Mouse (Mus musculus): Measurements from ENCODE around the gene Nr1d1. TPM values are rescaled to one million over a fixed set of nuclear protein-coding genes. Genes with fewer than 3 reads are reported as not detected.
A peak's percentile ranks its signal among the peaks of the same experiment; 100 is the strongest.

The Nr1d1 gene
- polyA plus RNA-seq, 1 experiment, result 206 TPM

DNA sequence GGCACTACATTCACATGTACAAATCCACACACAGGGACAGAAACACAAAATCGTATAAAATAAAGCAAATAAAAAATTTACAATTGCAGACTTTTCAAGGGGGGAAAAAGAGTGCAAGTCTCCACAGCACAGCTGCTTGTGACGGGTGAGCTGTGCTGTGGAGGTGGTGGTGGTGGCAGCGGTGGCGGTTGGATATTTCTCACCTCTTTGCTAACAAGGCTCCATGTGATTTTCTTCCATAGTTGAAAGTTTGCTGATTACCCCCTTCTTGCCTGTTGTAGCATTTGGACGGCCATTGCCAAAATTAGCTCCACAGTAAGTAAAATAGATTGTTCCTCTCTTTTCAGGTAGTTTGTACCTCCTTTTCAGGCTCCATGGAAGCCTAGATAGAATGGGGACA is 29.5 kb upstream of the Nr1d1 start, which contains the start of gene Casc3:
Casc3 (plus strand) TSS at position 301 of the 400 bp plus-strand sequence.
- Histone ChIP-seq H3K4me1 (ENCODE audit: control insufficient read depth, insufficient read depth, insufficient read length, low read length) (no peaks in the 10 kb centered on the region), H3K4me3 (ENCODE audit: low read depth, low read length) (no peak within 1 kb of the TSS), H3K27ac (ENCODE audit: insufficient read depth, low read depth, low read length) (no peak within 1 kb of the TSS), H3K27me3 (ENCODE audit: control insufficient read depth, insufficient read depth, low read length) (no peaks in the 10 kb centered on the region), H3K36me3 (ENCODE audit: control insufficient read depth, insufficient read depth, low read length) (peaks cover 59% of the 10 kb centered on the region)
- TF ChIP-seq POLR2A (IDR thresholded peaks at IDR 0.05; ENCODE audit: low read depth, low read length), result no peak
- no peak for TF ChIP-seq CTCF (IDR thresholded peaks at IDR 0.05; ENCODE audit: extremely low read depth, insufficient read length, insufficient replicate concordance, low read depth, low read length)
- 94% methylated on average over 5 of the region's 5 CpGs for WGBS

DNA sequence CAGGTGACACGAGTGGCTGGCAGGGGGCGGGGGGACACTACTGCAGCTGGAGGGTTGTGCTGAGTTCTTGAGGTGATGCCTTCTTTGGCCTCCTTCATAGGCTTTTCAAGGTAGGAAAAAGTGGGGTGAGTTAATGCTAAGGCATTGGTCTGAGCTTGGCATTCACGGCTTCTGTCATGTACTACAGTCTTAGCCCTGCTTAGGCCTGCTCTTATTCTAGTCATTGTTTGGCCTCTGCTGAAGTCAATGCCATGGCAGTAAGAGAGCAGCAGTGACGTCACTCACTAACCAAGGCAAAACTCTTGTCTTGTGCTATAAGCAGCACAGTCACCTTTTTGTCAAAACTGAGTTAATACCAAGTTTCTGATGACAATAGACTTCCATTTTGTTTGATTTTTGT is 22.8 kb upstream of the Nr1d1 start:
- WGBS, result 50% methylated on average over 4 of the region's 4 CpGs
- no peak overlapping the region for H3K27ac ChIP-seq (ENCODE audit: insufficient read depth, low read depth, low read length)
- H3K4me3 ChIP-seq (ENCODE audit: low read depth, low read length), result peak overlapping the region; percentile 6; the same call in 1 of the 2 replicates
- peaks cover 33% of the 10 kb centered on the region for H3K36me3 ChIP-seq (ENCODE audit: control insufficient read depth, insufficient read depth, low read length)
- H3K4me1 ChIP-seq (ENCODE audit: control insufficient read depth, insufficient read depth, insufficient read length, low read length), result peaks cover 8% of the 10 kb centered on the region
- TF ChIP-seq POLR2A (IDR thresholded peaks at IDR 0.05; ENCODE audit: low read depth, low read length) (no peak), CTCF (IDR thresholded peaks at IDR 0.05; ENCODE audit: extremely low read depth, insufficient read length, insufficient replicate concordance, low read depth, low read length) (no peak)
- no peaks in the 10 kb centered on the region for H3K27me3 ChIP-seq (ENCODE audit: control insufficient read depth, insufficient read depth, low read length)

DNA sequence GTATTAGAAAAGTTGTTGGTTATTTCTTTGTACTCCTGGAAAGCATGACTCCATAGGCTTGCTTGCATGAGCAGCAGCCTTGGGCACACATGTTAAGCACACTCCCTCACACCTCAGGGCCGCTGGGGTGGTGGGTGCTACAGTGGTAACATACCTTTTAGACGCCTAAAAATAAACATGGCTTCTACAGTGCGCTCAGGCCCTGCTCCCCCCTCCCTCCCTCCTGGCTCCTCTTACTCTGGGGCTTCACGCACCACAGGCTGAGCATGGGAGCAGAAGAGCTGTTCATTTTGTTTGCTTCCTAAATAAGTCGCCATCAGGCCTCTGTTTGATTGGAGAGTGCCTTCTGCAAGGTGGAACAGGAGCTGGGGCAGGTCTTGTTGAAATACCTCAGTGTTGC is 22.2 kb upstream of the Nr1d1 start:
- peaks cover 28% of the 10 kb centered on the region for H3K36me3 ChIP-seq (ENCODE audit: control insufficient read depth, insufficient read depth, low read length)
- peaks cover 8% of the 10 kb centered on the region for H3K4me1 ChIP-seq (ENCODE audit: control insufficient read depth, insufficient read depth, insufficient read length, low read length)
- H3K4me3 ChIP-seq (ENCODE audit: low read depth, low read length), result peak overlapping the region; percentile 58
- 5% methylated on average over 5 of the region's 5 CpGs for WGBS
- TF ChIP-seq CTCF (IDR thresholded peaks at IDR 0.05; ENCODE audit: extremely low read depth, insufficient read length, insufficient replicate concordance, low read depth, low read length), result no peak
- no peak for TF ChIP-seq POLR2A (IDR thresholded peaks at IDR 0.05; ENCODE audit: low read depth, low read length)
- no peaks in the 10 kb centered on the region for H3K27me3 ChIP-seq (ENCODE audit: control insufficient read depth, insufficient read depth, low read length)
- H3K27ac ChIP-seq (ENCODE audit: insufficient read depth, low read depth, low read length), result no peak overlapping the region; the same call in 1 of the 2 replicates

DNA sequence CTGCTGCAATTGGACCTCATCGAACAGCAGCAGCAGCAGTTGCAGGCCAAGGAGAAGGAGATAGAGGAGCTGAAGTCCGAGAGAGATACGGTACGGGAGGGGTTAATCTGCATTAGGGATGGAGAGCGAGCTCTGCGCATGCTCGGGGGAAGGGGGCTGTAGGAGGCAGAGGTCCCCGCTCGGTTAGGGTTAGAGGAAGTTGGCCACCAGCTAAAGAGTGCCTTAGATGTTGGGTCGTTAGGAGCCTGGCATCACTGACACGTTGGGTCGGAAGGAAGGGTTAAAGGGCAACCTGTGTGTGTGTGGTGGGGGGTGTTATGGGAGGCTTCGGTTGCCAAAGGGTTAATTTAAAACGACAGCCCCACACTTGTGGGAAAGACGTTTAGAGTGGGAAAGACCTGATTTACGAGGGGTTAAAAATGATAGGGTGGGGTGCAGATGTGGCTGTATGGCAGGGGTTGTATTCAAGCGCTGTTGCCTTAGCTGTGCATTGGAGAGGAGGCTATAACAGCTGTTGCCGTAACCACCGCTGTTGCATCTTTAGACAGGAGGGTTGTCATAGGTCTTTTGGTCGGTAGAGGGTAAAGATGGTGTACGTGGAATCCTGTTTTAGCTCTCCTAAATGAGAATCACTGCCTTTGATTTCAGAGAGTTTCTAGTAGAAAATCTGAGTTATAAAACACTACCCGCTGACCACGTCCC is 21.5 kb upstream of the Nr1d1 start:
- peak overlapping the region; percentile 94 for H3K27ac ChIP-seq (ENCODE audit: insufficient read depth, low read depth, low read length)
- H3K27me3 ChIP-seq (ENCODE audit: control insufficient read depth, insufficient read depth, low read length), result no peaks in the 10 kb centered on the region
- peaks cover 8% of the 10 kb centered on the region for H3K4me1 ChIP-seq (ENCODE audit: control insufficient read depth, insufficient read depth, insufficient read length, low read length)
- H3K36me3 ChIP-seq (ENCODE audit: control insufficient read depth, insufficient read depth, low read length), result peaks cover 24% of the 10 kb centered on the region
- 1% methylated on average over 23 of the region's 23 CpGs for WGBS
- TF ChIP-seq CTCF (IDR thresholded peaks at IDR 0.05; ENCODE audit: extremely low read depth, insufficient read length, insufficient replicate concordance, low read depth, low read length), result no peak
- TF ChIP-seq POLR2A (IDR thresholded peaks at IDR 0.05; ENCODE audit: low read depth, low read length), result no peak; the same call in 1 of the 2 replicates
- H3K4me3 ChIP-seq (ENCODE audit: low read depth, low read length), result peak overlapping the region; percentile 73

DNA sequence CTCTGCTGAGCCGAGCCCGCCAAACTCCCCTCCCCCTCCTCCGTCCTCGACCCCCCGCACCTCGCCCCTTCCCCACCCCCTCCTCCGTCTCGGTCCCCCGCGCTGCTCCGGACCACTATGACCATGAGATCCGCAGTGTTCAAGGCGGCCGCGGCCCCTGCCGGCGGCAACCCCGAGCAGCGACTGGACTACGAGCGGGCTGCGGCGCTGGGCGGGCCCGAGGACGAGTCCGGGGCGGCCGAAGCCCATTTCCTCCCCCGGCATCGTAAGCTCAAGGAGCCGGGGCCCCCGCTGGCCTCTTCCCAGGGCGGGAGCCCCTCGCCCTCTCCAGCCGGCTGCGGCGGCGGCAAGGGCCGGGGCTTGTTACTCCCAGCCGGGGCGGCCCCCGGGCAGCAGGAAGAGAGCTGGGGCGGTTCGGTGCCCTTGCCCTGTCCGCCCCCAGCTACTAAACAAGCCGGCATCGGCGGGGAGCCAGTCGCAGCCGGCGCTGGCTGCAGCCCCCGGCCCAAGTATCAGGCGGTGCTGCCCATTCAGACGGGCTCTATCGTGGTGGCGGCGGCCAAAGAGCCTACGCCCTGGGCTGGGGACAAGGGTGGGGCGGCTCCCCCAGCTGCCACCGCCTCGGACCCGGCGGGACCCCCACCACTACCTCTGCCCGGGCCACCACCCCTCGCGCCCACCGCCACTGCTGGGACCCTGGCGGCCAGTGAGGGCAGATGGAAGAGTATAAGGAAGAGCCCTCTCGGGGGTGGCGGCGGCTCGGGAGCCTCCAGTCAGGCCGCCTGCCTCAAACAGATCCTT is 20.8 kb upstream of the Nr1d1 start:
- Histone ChIP-seq H3K4me1 (ENCODE audit: control insufficient read depth, insufficient read depth, insufficient read length, low read length) (peaks cover 8% of the 10 kb centered on the region), H3K36me3 (ENCODE audit: control insufficient read depth, insufficient read depth, low read length) (peaks cover 20% of the 10 kb centered on the region), H3K27ac (ENCODE audit: insufficient read depth, low read depth, low read length) (peak overlapping the region; percentile 94), H3K4me3 (ENCODE audit: low read depth, low read length) (peak overlapping the region; percentile 73), H3K27me3 (ENCODE audit: control insufficient read depth, insufficient read depth, low read length) (no peaks in the 10 kb centered on the region)
- TF ChIP-seq POLR2A (IDR thresholded peaks at IDR 0.05; ENCODE audit: low read depth, low read length), result no peak
- 1% methylated on average over 73 of the region's 74 CpGs for WGBS

DNA sequence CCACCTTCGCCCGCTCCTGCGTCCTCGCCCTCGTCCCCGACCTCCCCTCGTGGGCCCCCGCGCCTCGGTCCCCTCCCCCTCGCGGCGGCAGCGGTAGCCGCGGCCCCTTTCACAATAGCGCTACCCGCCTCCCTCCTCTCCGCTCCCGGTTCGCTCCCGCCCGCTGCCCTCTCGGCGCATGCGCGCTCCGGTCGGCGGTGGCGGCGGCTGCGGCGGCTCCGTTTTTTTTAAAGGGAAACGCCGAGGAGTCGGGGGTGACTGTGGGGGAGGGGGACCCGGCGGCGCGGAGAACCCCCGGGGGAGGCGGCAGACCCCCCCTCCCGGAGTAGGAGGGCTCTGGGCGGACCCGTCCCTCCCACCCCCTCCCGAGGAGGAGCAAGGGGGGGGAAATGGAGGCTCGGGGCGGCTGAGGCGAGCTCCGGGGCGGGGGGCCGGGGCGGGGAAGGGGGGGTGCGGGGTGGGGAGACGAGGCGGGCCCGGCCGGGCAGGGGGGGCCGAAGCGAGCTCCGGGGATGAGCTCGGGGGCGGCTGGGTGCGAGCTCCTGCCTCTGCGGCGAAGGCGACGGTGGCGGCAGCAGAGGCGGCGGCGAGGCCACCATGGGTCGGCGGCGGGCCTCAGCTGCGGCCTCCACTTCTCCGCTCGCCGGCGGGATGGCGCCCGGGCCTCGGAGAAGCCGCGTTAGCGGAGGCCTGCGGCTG is 20.0 kb upstream of the Nr1d1 start, which contains the start of gene Msl1:
Msl1 (plus strand) TSS at position 502 of the 699 bp plus-strand sequence.
- TF ChIP-seq CTCF (IDR thresholded peaks at IDR 0.05; ENCODE audit: extremely low read depth, insufficient read length, insufficient replicate concordance, low read depth, low read length) (no peak), POLR2A (IDR thresholded peaks at IDR 0.05; ENCODE audit: low read depth, low read length) (peak; percentile 63)
- WGBS, result under 1% methylated on average over 74 of the region's 89 CpGs
- H3K27me3 ChIP-seq (ENCODE audit: control insufficient read depth, insufficient read depth, low read length), result no peaks in the 10 kb centered on the region
- peak within 1 kb of the TSS; percentile 73 for H3K4me3 ChIP-seq (ENCODE audit: low read depth, low read length)
- H3K36me3 ChIP-seq (ENCODE audit: control insufficient read depth, insufficient read depth, low read length), result peaks cover 15% of the 10 kb centered on the region
- H3K4me1 ChIP-seq (ENCODE audit: control insufficient read depth, insufficient read depth, insufficient read length, low read length), result peaks cover 8% of the 10 kb centered on the region
- H3K27ac ChIP-seq (ENCODE audit: insufficient read depth, low read depth, low read length), result peak within 1 kb of the TSS; percentile 99
